Mouse (Mus musculus): ENCODE data around the gene Gm21985.
A peak's percentile ranks its signal among the peaks of the same experiment; 100 is the strongest.

Gene Gm21985

DNA sequence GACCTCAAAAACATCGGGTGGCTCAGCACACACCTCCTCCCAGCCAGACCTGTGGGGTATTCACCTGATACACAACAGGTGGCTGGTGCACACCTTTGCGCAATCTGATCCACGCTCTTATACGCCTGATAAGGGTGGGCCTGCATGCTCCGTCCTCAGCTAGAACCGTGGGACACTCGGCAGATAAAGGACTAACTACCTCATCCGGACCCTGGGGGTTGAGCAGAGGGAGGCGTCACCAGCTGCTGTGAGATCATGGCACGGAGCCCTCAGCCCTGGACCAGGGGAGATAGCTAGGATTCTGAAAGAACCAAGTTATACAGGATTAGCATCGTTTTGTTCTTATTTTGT is at the start of gene Gm21985:
Gene Gm21985 (plus strand): TSS at position 73 of the 351 bp plus-strand sequence.
- peak; percentile 98 for DNase-seq

DNA sequence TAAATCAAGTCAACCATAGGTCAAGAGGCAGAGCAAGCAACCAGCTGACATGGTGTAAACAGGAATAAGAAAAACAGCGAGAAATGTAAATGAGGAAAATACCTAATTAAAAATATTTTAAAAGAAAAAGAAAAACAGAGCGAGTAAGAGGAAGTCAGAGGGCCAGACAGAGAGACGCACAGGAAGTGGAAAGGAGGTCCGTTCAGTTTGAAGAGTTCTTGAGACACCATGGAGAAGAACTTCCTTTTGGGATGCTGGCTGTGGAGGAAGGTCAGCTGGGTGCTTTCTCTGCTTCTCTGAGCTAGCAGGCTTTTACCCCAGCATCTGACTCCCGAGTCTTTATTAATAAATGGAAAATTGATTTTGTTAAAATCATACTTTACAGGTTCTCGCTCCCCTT is 48.5 kb upstream of the Gm21985 start:
- DNase-seq: no peak

DNA sequence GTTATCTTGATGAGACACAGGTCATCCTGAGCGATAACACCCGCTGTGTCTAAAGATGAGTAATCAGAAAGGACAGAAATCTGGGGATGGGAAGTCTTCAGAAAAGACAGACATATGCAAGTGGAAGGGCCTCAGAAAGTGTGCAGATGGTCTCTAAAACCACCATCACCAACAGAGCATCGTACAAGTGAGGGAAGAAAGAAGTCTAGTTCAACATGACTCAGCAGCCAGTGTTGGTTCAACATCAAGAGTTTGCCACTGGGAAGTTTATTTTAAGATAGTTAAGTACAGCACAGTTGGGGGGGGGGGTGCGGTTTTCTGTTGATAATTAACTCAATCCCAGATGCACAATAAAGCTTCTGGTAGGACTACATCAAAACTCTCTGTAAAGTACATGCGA is 45.2 kb upstream of the Gm21985 start:
- DNase-seq: no peak

GRCm38 (mm10) chr2:112222607-112223006 is 43.5 kb upstream of the Gm21985 start:
- no peak for DNase-seq

DNA sequence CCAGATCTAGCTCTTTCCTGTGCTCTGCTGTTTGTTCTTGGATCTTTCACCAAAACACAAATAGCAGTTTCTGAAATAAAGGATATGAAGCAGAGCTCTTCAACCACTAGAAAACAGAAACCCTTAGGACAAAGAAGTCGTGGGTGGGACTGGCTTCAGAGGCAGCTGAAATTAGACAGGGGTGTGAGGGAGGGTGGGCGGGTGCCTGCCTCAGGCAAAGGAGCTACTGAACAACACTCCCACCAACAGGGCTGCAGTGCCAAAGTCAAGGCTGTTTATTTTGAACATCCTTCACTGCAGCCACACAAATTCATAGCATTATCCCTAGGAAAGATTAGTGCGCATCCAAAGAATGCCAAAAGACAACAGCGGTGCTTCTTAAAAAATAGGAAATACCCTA is 41.8 kb upstream of the Gm21985 start:
- no peak for DNase-seq

DNA sequence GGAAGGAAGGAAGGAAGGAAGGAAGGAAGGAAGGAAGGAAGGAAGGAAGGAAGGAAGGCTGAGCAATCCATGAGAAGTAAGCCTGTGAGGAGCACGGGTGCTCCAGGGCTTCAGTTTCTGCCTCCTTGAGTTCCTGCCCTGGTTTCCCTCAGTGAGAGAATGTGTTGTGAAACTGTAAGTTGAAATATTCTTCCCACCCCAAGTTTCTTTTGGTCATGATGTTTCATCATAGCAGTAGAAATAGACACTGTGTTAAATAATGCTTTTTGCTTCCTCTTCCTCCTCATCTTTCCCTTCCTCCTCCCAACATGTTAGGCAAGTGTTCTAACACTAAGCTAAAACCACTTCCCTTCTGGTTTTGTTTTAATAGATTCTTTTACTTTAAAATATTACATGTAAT is 33.5 kb upstream of the Gm21985 start:
- DNase-seq: peak; percentile 51

- DNase-seq: peak; percentile 50
These were observed 29.5 kb upstream of the Gm21985 start for GRCm38 (mm10) chr2:112236620-112237019.

- DNase-seq: peak; percentile 46
These were observed 28.1 kb upstream of the Gm21985 start for GRCm38 (mm10) chr2:112238006-112238405.

DNA sequence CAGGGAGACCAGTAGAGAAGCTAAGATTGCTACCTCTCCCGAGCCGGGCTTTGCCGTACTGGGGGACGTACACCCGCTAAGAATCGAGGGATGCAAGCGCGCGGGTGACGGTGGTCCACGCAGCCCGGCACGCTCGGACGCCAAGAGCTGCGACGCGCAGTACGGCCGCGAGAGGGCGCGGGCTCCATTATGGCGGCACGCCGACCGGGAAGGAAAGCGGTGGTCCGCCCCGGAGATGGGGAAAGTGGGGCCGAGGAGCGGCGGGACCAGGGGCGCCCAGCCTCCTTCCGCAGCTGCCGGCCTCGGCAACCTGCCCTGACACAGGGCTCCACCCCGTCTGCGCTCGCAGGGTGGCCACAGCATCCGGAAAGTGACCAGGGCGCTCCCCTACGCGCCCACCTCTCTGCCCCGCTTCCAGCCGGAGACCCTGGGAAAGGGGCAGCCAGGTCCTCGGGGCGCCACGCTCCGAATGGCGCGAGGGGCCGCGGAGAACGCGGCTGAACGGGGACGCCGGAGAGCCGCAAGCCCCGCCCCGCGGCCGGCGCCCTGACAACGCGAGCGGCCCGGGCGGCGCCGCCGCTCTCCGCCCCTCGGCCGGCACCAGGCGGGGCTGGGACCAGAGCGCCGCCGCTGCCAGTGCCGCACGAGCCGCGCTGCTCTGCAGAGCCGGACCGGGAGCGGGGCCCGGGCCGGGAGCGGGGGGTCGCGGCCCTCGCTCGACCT is 26.7 kb upstream of the Gm21985 start, which contains the start of gene Lpcat4:
Gene Lpcat4 (plus strand): TSS at position 257 of the 723 bp plus-strand sequence.
- peak; percentile 99 for DNase-seq

GRCm38 (mm10) chr2:112239935-112240721 is 26.0 kb upstream of the Gm21985 start:
- peak; percentile 92 for DNase-seq

DNA sequence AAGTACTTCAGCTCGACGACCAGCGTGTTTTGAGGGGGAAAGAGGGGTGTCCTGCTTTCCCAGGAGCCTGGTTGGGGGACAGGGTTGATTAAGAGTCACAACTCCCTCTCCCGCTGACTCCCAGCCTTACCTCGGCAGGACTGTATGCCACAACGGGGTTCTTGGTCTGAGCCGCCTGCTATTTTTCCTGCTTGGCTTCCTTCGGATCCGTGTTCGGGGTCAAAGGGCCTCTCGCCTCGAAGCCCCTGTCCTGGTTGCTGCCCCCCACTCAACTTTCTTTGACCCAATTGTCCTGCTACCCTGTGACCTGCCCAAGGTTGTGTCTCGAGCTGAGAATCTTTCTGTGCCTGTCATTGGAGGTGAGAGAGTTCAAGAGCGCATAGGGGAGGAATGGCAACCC is 24.3 kb upstream of the Gm21985 start:
- peak; percentile 81 for DNase-seq

DNA sequence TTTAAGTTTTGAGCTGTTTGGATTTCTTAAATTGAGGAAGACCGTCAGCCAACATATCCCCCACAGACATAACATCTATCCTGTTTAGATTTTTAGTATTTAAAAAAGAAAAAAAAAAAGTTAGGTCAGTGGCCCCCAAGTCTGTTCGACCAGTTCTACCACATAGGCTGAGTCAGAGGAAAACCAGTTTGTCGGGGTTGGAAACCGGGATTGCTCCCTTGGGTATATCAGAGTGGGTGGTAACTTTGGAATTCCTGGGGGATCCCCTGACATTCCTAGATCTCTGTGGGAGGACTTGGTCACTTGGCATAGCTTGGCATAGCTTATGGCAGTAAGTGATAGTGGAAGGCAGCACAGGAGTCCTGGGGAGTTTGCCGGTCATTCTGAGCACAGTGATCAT is 20.8 kb upstream of the Gm21985 start:
- no peak for DNase-seq

GRCm38 (mm10) chr2:112246193-112246592 is 19.9 kb upstream of the Gm21985 start:
- peak; percentile 80 for DNase-seq

- peak; percentile 70 for DNase-seq
These were observed 18.8 kb upstream of the Gm21985 start for GRCm38 (mm10) chr2:112247323-112247722.

GRCm38 (mm10) chr2:112249780-112250453 is 16.2 kb upstream of the Gm21985 start:
- DNase-seq: no peak

DNA sequence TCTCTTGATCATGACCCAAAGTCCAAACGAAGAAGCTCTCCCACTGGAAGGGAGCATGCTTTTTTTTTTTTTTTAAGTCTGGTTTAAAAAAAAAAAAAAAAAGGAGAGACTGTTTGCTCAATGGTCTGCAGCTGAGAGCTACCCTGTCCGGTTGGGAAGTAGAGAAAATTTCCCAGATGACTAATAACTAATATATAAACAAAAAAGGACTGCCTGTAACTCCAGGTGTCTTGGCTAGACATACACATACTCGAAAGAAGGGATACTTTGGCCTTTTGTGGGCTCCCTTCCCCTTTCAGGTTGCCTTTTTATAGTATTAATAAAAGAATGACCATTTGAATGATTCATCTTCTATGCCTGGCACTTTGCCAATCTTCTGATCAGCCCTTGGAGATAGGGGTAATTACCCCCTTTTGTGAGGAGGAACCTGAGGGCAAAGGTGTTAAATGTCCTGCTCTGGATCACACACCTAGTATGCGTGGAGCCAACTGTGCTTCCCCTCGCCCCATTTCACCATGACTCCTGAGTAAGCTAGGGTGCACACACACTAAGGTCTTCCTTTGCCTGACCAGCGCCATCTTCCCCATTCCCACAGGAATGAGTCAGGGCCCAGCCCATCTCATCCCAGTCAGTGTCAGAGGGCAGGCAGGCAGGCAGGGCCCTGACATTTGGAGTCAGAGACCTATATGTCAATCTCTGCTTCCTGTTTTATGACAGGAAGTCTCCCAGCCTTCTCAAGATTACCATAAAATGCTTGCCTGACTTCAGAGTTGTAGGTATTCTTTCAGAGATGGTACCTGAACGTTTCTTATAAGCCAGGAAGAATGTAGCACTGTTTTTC is 11.2 kb upstream of the Gm21985 start:
- peak; percentile 62 for DNase-seq

DNA sequence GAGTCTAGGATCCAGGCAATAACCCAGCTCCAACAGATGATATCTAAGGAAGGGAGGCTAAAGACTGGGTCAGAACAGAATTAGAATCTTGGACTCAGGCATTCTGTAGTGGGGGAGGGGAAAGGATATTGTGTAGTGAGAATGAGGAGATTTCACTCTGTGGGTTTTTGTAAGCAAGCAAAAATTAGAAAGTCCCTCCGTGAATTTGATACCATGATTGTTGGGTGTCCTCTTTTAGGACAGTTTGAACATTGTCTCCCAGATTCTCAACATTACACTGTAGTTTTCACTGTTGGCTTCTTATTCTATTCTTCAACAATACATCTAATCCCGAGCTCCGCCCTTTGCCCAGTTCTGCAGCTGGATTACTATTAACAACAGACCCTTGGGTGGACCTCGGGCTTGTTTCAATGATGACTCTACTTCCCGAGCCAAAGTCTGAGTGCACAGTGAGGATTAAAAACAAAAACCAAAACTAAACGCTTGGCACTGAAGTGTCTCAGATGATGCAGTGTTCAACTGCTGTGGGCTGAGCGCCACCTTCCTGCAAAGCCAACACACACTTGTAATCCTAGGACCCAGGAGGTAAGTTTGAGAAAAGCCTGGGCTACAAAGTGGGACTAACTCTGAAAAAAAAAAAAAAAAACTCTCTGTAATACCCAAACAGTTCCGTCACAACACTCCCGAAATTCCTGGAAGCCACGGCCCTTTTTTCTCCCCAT is 6.7 kb upstream of the Gm21985 start, which contains the start of gene Nutm1:
Gene Nutm1 (minus strand): TSS at position 51 of the 722 bp plus-strand sequence.
- peak; percentile 89 for DNase-seq

- DNase-seq: peak; percentile 98
These were observed 4.1 kb upstream of the Gm21985 start, which contains the start of gene Nop10 for GRCm38 (mm10) chr2:112261748-112262653. TSS of gene Nop10 (plus strand) at chr2:112261926.

- DNase-seq: peak; percentile 82
These were observed 3.3 kb upstream of the Gm21985 start for GRCm38 (mm10) chr2:112262779-112263295.

GRCm38 (mm10) chr2:112264364-112264763 is 1.8 kb upstream of the Gm21985 start:
- peak; percentile 84 for DNase-seq
